In the genomic region with DNA sequence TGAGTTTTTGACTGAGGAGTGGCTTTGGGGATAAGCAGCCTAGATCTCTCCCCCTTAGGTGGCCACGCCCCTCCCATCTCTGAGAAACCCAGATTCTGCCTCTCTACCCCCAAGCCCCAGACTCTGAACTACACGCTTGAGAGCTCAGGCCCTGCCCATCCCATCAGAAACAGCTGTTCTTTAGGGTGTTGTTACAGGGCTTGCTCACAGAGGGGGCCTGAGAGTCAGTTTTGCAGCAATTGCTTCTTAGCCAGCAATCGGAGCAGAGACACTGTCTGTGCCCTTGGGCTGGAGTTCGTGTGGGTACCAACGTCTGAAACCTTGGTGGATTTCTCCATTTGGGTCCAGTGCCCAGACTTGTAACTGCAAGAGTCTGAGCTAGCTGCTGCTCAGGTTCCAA, we compare ENCODE assay signal across 7 mouse cellular contexts. TPM values are rescaled to one million over a fixed set of nuclear protein-coding genes. Genes with fewer than 3 reads are reported as not detected.
DNase-seq lines count a peak whose midpoint lies in the region; ATAC-seq and TF ChIP-seq lines count a peak whose summit lies in the region.

No protein-coding gene starts in this region.

- H3K27ac ChIP-seq in hindbrain, embryonic 14.5 days = peak overlapping the region; percentile 51; the same call in 1 of the 2 replicates
- H3K27ac ChIP-seq in midbrain, embryonic 13.5 days = peak overlapping the region; percentile 16; the same call in 1 of the 2 replicates
- no peak overlapping the region for H3K27ac ChIP-seq in small intestine, adult 2 months (ENCODE audit: insufficient read depth, low read depth, low read length)

- H3K4me3 ChIP-seq in hindbrain, embryonic 14.5 days (replicated peaks; ENCODE audit: low read length) = no peak overlapping the region
- H3K4me3 ChIP-seq in midbrain, embryonic 13.5 days (replicated peaks) = no peak overlapping the region
- no peak overlapping the region for H3K4me3 ChIP-seq in small intestine, adult 2 months (ENCODE audit: low read depth, low read length)

- no peaks in the 10 kb centered on the region for H3K27me3 ChIP-seq in hindbrain, embryonic 14.5 days (ENCODE audit: control insufficient read depth, insufficient read depth, low read length)
- peaks cover 33% of the 10 kb centered on the region for H3K27me3 ChIP-seq in midbrain, embryonic 13.5 days
- peaks cover 32% of the 10 kb centered on the region for H3K27me3 ChIP-seq in small intestine, adult 2 months (ENCODE audit: control insufficient read depth, insufficient read depth, low read length)

- peak; percentile 24 for DNase-seq in NIH3T3 (ENCODE audit: low read depth)
- DNase-seq in adrenal gland, postnatal 25 days = peak; percentile 40
- DNase-seq in forelimb bud, embryonic 11.5 days (ENCODE audit: low read depth, low spot score) = peak; percentile 78
- peak; percentile 73 for DNase-seq in hindbrain, embryonic 14.5 days (ENCODE audit: low spot score)
- peak; percentile 41 to 64 for DNase-seq in left cerebral cortex, postnatal 25 days (ENCODE audit: low spot score in 2 of 2)

- WGBS in hindbrain, embryonic 14.5 days = 0% methylated on average over 5 of the region's 5 CpGs
- WGBS in midbrain, embryonic 13.5 days = 1% methylated on average over 5 of the region's 5 CpGs
- 7% methylated on average over 5 of the region's 5 CpGs for whole genome bisulfite sequencing in small intestine, adult 2 months

- ATAC-seq in hindbrain, embryonic 14.5 days (ENCODE audit: low FRiP score) = 0 out of 2 replicates have a peak, but pooled peaks have one; percentile 28
- ATAC-seq in midbrain, embryonic 13.5 days = peak; percentile 25

- H3K9me3 ChIP-seq in hindbrain, embryonic 14.5 days (ENCODE audit: control insufficient read depth, low read length) = no peaks in the 10 kb centered on the region
- no peaks in the 10 kb centered on the region for H3K9me3 ChIP-seq in midbrain, embryonic 13.5 days

- no peak for TF ChIP-seq POLR2A in small intestine, adult 2 months (IDR thresholded peaks at IDR 0.05; ENCODE audit: low read depth, low read length)

- intact Hi-C loops in left cerebral cortex, postnatal 25 days (cut with DNase I) = loop anchor here (5.0 kb wide), 7 partner anchors 96 to 569 kb away; no protein-coding TSS in a partner anchor

- 0 out of 2 replicates have a peak overlapping the region, but pooled peaks have one; percentile 2 for H3K4me2 ChIP-seq in hindbrain, embryonic 14.5 days (replicated peaks)
- peak overlapping the region; percentile 87; the same call in 1 of the 2 replicates for H3K4me2 ChIP-seq in midbrain, embryonic 13.5 days (replicated peaks)

- no peak overlapping the region for H3K9ac ChIP-seq in hindbrain, embryonic 14.5 days
- H3K9ac ChIP-seq in midbrain, embryonic 13.5 days (replicated peaks) = no peak overlapping the region

- H3K36me3 ChIP-seq in hindbrain, embryonic 14.5 days (replicated peaks; ENCODE audit: control insufficient read depth, insufficient read depth) = no peaks in the 10 kb centered on the region
- H3K36me3 ChIP-seq in midbrain, embryonic 13.5 days = no peaks in the 10 kb centered on the region
- no peaks in the 10 kb centered on the region for H3K36me3 ChIP-seq in small intestine, adult 2 months (ENCODE audit: control insufficient read depth, insufficient read depth, low read length)

- peak; percentile 8; the same call in 1 of the 2 replicates for TF ChIP-seq CTCF in small intestine, adult 2 months (IDR thresholded peaks at IDR 0.05; ENCODE audit: extremely low read depth, insufficient read length, insufficient replicate concordance, low read depth, low read length)

- H3K4me1 ChIP-seq in hindbrain, embryonic 14.5 days (replicated peaks; ENCODE audit: control insufficient read depth, insufficient read depth, low read length) = peaks cover 28% of the 10 kb centered on the region
- H3K4me1 ChIP-seq in midbrain, embryonic 13.5 days (replicated peaks) = peaks cover 54% of the 10 kb centered on the region
- H3K4me1 ChIP-seq in small intestine, adult 2 months (ENCODE audit: control insufficient read depth, insufficient read depth, insufficient read length, low read length) = no peaks in the 10 kb centered on the region; the same call in 1 of the 2 replicates

RNA-seq across cellular contexts. Expression of gene Sdk2, which starts 1.5 kb away (rescaled TPM):
- total RNA-seq in adrenal gland, postnatal 25 days (2021) = 1.5 and 4.0 TPM in 2 replicates
- 3.6 and 6.3 TPM in 2 replicates for polyA plus RNA-seq in hindbrain, embryonic 14.5 days (2014; fragmentation: Nextera tagmentation; extraction: Ambion mirVana)
- total RNA-seq in left cerebral cortex, postnatal 25 days (2021) = 10 to 100 TPM; 29.1 to 30.1 TPM
- polyA plus RNA-seq in midbrain, embryonic 13.5 days (2015; fragmentation: Nextera tagmentation; extraction: Ambion mirVana) = 3.8 and 5.0 TPM in 2 replicates
- polyA plus RNA-seq in small intestine, adult 2 months (2012; rRNA removed) = 0.81 and 1.3 TPM in 2 replicates

Comparison
In these comparisons a context has a peak if more than half of its experiments do, and no peak if none do; other contexts are left out.
1. DNase-seq: peak in every context shown above with its lines; median percentile 78 in forelimb bud, embryonic 11.5 days; 73 in hindbrain, embryonic 14.5 days; 52 in left cerebral cortex, postnatal 25 days; 40 in adrenal gland, postnatal 25 days; 24 in NIH3T3.